Mouse (Mus musculus): ENCODE measurements around the gene Zc3h12d.
A peak's percentile ranks its signal among the peaks of the same experiment; 100 is the strongest.

Gene Zc3h12d

DNA sequence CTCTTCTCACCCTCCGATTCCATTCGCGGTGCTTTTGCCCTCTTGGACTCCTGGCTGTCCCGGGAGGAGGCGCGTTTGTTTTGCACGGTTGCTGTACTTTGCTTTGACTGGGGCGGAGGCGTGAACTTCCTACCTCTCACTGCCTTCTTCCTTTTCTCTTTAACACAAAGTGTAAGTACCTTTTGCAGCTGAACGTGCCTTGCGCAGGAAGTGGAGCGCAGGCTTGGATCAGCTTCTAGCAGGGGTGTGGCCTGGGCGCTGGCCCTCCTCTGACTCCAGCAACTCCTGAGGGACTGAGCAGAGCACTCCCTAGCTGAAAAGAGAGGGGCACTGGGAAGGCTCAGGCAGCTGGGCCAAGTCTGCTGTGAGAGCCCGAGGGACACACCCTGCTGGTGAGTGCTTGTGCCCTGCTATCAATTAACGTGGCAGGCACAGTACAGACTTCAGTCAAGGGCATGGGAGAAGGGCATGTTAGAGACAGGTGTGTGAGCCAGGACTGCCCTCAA is at the start of gene Zc3h12d:
Zc3h12d (plus strand) TSS at position 300 of the 506 bp plus-strand sequence.
- no peak for DNase-seq (ENCODE audit: low read depth)

- no peak for DNase-seq (ENCODE audit: low read depth)
Observed at GRCm38 (mm10) chr10:7787319-7787718, 45.0 kb upstream of the Zc3h12d start.

DNA sequence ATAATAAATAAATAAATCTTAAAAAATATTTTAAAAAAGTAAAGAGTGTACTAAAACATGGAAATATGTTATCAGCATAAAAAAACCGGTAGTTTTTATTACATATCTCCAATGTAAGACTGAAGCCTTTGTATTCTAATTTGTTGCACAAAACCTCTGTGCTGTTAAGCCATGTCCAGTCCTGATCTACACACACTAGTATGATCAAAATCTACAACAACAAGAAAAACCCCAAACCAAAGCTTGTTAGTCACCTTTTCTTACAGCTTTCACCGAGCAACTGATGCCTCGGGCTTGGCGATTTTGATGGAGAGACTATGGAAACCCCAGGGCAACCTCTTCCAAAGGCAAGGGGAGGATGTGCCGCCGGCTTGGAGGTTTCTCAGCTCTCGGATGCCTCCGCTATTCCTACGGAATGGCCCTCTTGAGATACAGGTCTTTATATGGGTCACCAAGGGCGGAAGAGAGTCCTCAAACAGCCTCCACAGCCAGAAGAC is 40.0 kb upstream of the Zc3h12d start:
- DNase-seq (ENCODE audit: low read depth) = no peak

DNA sequence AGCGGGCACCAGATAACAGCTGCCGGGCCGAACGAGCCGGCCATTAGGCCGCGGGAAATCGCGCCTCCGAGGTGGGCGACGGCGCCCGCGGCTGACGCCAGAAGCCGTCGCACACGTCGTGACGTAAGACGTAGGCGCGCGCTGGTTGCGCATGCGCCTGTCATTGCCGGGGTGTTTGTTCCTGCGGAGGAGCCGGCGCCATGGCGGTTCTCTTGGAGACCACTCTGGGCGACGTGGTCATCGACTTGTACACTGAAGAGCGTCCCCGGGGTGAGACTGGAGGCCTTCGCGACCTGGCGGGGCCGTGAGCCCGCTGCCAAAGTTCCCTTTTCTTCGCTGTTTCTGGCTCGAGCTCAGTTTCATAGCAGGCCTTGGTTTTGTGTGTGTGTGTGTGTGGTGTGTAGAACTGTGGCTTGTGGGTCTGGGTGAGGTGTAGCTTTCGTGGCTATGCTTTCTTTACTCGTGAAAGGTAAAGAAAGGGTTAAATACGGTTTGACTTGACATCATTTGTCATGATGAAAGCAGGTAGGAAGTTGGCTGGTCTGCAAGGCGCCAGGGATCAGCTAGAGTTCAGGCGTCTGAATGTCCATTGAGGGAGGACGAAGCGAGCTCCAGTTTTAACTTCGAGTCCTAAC is 39.4 kb upstream of the Zc3h12d start, which contains the start of the genes Ginm1 and Ppil4:
Ginm1 (minus strand) TSS at position 74 of the 635 bp plus-strand sequence.
Ppil4 (plus strand) TSS at position 141 of the 635 bp plus-strand sequence.
- peak; percentile 87 for DNase-seq (ENCODE audit: low read depth)

DNA sequence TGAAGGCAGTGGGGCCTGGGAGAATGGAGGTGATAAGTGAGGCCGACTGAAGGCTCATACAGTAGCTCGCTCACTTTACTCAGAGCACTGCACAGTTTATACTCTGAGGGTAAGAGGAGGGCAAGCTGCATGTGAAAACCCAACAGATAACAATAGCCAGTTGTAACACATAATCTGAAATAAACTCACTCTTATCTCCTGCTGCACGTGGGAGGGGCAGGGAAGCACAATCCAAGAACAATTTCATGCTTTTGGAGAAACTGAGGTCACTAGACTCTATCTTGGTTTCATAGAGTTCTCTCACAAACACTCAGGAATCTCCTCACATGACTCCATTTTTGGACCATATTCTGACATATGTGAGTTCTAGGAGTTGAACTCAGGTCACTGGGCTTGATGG is 31.0 kb upstream of the Zc3h12d start:
- no peak for DNase-seq (ENCODE audit: low read depth)

GRCm38 (mm10) chr10:7802519-7803140 is 29.6 kb upstream of the Zc3h12d start:
- no peak for DNase-seq (ENCODE audit: low read depth)

DNA sequence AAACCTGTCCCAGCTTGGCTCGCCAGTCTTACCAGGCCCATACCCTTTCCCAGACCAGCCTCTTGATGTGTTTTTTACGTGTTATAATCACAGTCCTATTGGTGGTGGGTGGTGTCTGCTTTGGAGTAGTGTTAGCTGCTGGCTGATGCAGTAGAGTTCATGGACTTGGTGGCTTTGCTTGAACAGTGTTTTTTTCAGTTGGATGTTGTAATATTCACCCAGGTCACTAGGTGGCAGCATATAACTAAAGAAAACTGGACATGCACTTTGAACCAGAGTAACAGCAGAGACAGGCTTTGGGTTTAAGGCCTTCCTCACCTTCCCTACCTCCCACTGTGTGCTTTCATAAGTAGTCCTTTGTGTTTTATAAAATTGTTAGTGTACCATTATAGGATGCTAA is 22.3 kb upstream of the Zc3h12d start:
- DNase-seq (ENCODE audit: low read depth) = peak; percentile 67

GRCm38 (mm10) chr10:7816476-7816875 is 15.8 kb upstream of the Zc3h12d start:
- no peak for DNase-seq (ENCODE audit: low read depth)

DNA sequence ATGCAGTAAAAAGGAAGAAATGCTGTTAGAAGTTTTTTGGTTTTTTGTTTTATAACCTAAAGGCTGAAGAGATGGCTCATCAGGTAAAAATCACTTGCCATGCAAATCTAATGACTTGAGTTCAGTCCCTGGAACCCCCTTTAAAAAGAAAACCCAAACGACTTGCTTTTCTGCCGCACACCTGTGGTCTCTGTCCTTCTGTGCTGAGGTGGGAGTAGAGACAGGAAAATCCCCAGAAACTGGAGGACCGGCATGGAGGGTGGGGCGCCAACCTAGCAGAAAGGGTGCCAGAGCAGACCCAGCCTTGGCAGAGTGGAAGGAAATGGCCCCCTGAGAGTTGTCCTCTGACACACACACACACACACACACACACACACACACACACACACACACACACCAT is 13.6 kb upstream of the Zc3h12d start:
- DNase-seq (ENCODE audit: low read depth) = no peak

- DNase-seq (ENCODE audit: low read depth) = no peak
Observed at GRCm38 (mm10) chr10:7819156-7819555, 13.1 kb upstream of the Zc3h12d start.

- no peak for DNase-seq (ENCODE audit: low read depth)
Observed at GRCm38 (mm10) chr10:7819603-7820002, 12.7 kb upstream of the Zc3h12d start.

DNA sequence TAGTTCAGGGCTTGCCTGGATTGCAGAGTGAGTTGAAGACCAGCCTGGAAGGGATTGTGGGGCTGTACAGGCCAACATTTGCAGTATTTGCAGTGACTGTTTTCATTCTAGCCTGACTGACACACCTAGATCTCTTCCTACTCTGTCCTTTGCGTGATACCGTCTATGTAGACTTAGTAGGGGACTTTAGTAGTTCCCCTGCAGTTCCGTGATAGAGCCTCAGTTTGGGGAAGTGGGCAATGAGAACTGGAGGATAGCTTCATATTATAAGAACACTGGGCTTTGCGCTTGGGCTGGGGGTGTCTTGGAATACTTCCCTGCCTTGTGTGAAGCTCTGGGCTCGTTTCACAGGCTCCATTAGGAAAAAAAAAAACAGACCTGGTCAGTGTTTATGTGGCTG is 12.1 kb upstream of the Zc3h12d start:
- DNase-seq (ENCODE audit: low read depth) = no peak

- no peak for DNase-seq (ENCODE audit: low read depth)
Observed at GRCm38 (mm10) chr10:7821981-7822380, 10.3 kb upstream of the Zc3h12d start.

DNA sequence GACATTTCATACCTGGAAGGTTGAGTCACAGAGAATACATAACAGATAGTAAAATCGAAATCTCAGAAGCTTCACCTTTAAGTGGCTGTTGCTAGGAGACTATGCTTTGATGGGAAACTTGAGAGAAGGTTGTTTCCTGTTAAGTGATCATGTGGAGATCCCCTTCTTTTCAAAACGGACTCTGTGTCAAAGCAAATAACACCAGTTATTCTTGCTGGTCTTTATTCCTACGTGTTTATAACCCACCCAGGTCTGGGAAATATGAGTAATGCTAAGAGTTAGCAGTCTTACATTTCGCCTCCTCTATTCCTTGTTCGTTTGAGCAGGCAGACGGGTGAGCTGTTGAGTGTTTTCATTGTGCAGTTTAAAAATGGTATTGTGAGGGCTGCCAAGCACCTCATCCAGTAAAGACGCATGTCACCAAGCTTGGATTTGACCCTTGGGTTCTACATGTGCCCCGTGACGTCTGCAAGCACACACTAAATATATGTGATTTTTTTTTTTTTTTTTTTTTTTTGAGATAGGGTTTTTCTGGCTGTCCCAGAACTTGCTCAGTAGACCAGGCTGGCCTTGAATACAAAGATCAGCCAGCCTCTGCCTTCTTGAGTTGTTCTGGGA is 7.5 kb upstream of the Zc3h12d start:
- no peak for DNase-seq (ENCODE audit: low read depth)

DNA sequence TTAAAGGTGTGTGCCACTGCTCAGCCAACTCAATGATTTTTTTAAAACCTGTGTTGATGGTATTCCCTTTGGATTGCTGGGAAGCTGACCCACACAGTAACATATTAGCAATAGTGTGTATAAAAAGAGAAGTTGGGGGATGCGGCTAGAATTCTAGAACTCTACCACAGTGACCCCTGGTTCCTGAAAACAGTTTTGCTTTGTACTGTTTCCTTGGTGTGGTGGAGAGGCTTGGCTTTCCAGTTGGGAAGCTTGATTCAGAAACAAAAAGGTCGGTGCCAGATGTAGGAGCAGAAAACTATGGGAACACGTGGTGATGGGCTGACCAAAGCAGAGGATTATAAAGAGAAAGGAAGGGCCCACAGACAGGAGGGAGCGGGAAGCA is 7.0 kb upstream of the Zc3h12d start:
- DNase-seq (ENCODE audit: low read depth) = no peak

DNA sequence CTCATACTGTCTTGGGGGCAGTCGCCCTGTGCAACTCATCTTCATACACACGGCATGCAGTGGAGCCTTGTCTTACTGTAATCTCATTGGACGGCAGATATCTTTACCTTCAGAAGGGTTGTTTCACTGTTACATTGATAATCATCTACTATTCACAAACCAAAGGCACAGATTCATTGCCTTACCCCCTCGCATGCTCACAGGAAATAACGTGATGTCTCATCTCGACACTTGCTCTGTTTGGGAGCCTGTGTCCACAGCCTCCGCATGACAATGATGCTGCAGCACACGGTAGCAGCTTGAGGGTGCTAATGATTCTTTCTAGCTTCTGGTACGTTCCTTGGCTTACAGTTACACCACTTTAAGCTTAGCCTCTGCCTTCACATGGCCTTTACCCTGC is 6.2 kb upstream of the Zc3h12d start:
- no peak for DNase-seq (ENCODE audit: low read depth)

- DNase-seq (ENCODE audit: low read depth) = no peak
Observed at GRCm38 (mm10) chr10:7833377-7834165, 1.3 kb downstream of the Zc3h12d start.

DNA sequence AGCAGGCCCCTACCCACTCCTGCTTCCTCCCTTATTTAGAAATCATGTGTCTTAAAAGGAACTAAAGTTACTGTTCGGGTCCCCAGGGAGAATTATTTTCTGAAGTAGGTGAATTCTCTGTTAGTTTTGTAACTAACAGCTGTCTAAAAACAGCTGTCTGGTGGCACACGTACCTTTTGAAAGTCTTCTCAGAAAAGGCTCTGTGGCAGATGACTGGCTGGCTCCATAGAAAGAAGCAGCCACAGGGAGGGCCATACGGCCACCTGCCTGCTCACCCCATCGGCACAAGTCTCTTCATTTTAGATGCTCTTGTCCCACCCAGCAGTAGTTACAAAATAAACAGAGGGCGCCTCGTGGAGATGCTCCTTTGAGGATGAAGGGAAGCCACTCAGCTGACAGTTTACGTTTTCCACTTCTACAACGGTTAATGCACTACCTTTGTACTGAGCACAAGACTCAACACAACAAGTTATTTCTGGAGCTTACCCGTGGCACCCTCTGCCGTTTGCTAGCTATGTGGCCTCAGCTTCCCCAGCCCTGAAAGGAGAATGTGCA is 2.5 kb downstream of the Zc3h12d start:
- no peak for DNase-seq (ENCODE audit: low read depth)

GRCm38 (mm10) chr10:7836902-7837301 is 4.6 kb downstream of the Zc3h12d start:
- no peak for DNase-seq (ENCODE audit: low read depth)

- no peak for DNase-seq (ENCODE audit: low read depth)
Observed at GRCm38 (mm10) chr10:7837446-7837845, 5.2 kb downstream of the Zc3h12d start.

- DNase-seq (ENCODE audit: low read depth) = no peak
Observed at GRCm38 (mm10) chr10:7838036-7838435, 5.8 kb downstream of the Zc3h12d start.

DNA sequence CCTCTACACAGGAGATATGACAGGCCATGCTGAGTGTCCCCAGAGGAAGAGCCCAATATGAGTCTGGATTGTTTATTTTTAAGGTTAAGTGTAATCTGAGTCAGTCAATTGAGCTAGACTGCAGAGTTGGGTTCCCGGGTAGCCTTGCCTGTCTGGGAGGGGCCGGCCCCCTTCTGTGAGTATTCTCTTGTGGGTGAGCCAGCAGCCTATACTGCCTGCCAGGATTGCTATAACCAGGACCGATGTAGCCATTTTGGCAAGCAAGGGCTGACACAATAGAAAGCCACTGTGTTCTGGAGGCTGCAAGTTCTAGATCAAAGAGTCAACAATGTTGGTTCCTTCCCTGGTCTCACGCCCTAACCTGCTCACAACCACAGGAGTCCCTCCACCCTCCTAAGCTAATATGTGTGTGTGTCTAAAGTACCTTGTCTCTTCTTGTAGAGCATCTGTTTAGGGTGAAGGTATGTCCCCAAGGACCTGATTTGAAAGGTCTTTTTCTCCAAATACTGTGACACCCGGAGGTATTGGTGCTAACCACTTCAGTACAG is 6.7 kb downstream of the Zc3h12d start:
- no peak for DNase-seq (ENCODE audit: low read depth)

All from c-Kit-positive CD71-positive TER-119-negative erythroid progenitor cells, embryonic 14.5 days (primary cell).